Mouse (Mus musculus): ENCODE data around the gene Adgra1. TPM values are rescaled to one million over a fixed set of nuclear protein-coding genes. Genes with fewer than 3 reads are reported as not detected.

Gene Adgra1
- polyA plus RNA-seq (2017; shearing (Covaris generic)), result not detected

DNA sequence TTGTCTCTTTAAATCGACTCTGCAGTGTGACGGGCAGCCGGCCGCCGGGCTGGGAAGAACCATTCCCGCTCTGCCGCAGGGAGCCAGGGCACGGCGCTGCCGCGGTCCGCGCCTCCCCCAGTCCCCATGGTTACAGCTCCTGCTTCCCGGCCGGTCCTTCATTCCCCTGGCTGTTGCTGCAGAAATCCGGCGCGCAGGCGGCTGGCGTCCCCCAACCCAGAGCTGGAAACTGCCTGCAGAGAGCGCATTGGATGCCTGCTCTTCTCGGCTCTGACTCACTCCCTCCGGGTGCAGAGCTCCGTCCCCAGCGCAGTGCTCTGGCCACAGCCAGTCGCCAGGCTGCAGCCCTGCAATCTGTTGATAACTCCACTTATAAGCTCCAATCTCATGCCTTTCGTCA, at the start of gene Adgra1:
Adgra1 (plus strand) TSS at position 139 of the 400 bp plus-strand sequence.

DNA sequence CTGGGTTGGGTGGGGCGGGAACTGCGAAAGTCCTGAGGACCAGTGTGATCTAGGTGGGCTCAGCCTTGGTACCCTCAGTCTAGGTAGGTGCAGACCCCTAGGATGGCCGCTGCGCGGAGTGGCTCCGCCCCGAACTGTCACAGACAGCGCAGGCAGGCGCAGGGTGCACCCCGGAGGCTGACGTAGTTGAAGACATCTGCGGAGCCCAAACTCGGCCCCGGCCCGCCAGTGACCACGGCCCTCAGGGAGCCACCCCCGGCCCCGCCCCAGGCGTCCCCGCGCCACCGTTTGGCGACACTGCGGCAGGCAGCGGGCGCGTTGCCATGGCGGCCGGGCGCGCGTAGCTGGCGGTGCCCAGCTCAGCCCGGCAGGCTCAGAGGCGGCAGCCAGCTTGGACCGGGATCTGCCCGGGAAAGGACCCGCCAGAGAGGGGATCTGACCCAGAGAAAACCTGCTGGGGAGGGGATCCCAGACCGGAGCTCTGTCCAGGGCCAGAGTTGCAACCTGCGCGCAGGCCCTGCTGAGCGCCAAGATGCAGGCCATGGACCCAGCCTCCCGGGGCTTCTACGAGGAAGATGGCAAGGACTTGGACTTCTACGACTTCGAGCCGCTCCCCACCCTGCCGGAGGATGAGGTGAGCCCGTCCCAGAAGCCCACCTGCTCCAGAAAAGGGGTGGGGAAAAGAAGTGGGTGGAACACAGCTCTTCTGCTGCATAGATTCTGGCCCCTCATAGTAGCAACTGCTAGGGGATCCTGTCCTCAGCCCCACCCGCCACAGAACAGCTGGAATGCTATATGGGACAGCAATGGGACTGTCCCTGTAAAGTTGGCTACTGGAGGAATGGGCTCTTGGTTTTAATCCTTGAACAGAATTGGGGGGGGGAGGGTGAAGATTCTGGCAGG, 60.9 kb downstream of the Adgra1 start, which contains the start of gene Kndc1:
Kndc1 (plus strand) TSS at position 42 of the 903 bp plus-strand sequence.

Other genes starting within 250 kb of the Adgra1 start
- not detected for gene Cfap46, start 150.4 kb upstream of the Adgra1 start, polyA plus RNA-seq (2017; shearing (Covaris generic))
- 0.74 TPM for gene Kndc1, start 60.5 kb downstream of the Adgra1 start, polyA plus RNA-seq (2017; shearing (Covaris generic))
- gene Utf1, start 109.6 kb downstream of the Adgra1 start, polyA plus RNA-seq (2017; shearing (Covaris generic)), result 4.3 TPM
- not detected for gene 6430531B16Rik, start 144.6 kb downstream of the Adgra1 start, polyA plus RNA-seq (2017; shearing (Covaris generic))
- 5.5 TPM for gene Adam8, start 158.4 kb downstream of the Adgra1 start, polyA plus RNA-seq (2017; shearing (Covaris generic))
- gene Zfp511, start 202.2 kb downstream of the Adgra1 start, polyA plus RNA-seq (2017; shearing (Covaris generic)), result 58.4 TPM
- gene Tubgcp2, start 202.5 kb downstream of the Adgra1 start, polyA plus RNA-seq (2017; shearing (Covaris generic)), result 41.2 TPM
- gene Msx3, start 214.9 kb downstream of the Adgra1 start, polyA plus RNA-seq (2017; shearing (Covaris generic)), result not detected
- gene Caly, start 248.4 kb downstream of the Adgra1 start, polyA plus RNA-seq (2017; shearing (Covaris generic)), result not detected

All from CD4-positive, CD25-positive, alpha-beta regulatory T cell (primary cell).